Mouse (Mus musculus): ENCODE results near the gene Commd3. TPM values are rescaled to one million over a fixed set of nuclear protein-coding genes. Genes with fewer than 3 reads are reported as not detected.

The Commd3 gene
- polyA plus RNA-seq, 1 experiment from 2014 or later: 192 TPM

Other genes with a start within 250 kb of the Commd3 start
- 18.1 and 19.8 TPM in 2 replicates for gene Bmi1, start 4.6 kb downstream of the Commd3 start, polyA plus RNA-seq (2015; fragmentation: Nextera tagmentation; extraction: Ambion mirVana)
- gene Spag6, start 21.6 kb downstream of the Commd3 start, polyA plus RNA-seq (2015; fragmentation: Nextera tagmentation; extraction: Ambion mirVana): 0.06 TPM in 1 of 2 replicates, not detected in the other